In the genomic region with DNA sequence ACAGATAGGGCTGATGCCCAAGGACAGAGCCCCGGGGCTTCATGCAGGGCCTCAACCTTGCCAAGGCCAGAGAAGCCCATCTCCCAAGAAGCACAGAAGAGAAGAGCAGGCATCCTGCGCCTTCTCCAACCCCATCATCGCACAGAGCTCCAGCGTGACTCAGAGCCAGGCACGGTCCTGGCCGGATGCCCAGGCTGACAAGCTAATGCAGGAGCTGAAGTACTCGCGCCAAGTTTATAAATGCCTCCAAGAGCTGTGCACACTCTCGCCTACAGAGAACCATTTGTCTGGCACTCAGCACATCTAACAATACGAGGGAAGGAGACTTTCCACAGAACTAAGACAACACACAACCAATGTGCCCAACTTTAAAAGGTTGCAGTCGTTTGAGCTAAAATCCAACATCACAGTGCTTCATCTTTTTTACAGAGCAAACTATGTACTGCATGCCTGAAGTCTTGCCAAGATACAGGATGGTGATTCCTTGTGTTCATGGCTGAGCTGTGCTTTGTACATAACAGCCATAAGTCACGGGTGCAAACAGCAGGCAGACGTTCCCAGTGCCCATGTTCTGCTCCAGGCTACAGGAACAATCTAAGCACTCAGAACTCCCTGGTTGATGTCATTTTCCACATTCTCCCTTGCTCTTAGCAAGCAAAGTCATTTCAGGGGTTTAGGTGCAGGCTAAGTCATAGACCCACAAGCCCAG, we compare ENCODE assay signal across 8 mouse cellular contexts. TPM values are rescaled to one million over a fixed set of nuclear protein-coding genes. Genes with fewer than 3 reads are reported as not detected.
DNase-seq lines count a peak whose midpoint lies in the region; ATAC-seq and TF ChIP-seq lines count a peak whose summit lies in the region.

No protein-coding gene starts in this region.

- TF ChIP-seq POLR2A in kidney, adult 2 months (IDR thresholded peaks at IDR 0.05; ENCODE audit: low read depth, low read length) = no peak

- peak; percentile 98 for DNase-seq in adipocyte (ENCODE audit: low spot score)
- DNase-seq in cerebellum, postnatal 10 days = peak; percentile 97 to 99
- peak; percentile 92 to 93 for DNase-seq in gastrocnemius, postnatal 4 days (ENCODE audit: low spot score in 2 of 2)
- peak; percentile 95 for DNase-seq in kidney, adult 2 months
- DNase-seq in left cerebral cortex, postnatal 25 days (ENCODE audit: low spot score in 2 of 2) = peak; percentile 94 to 99
- DNase-seq in testis, postnatal 14 days (ENCODE audit: low spot score) = peak; percentile 78
- DNase-seq in embryo, embryonic 11 days = no peak

- no peak overlapping the region for H3K9ac ChIP-seq in midbrain, embryonic 16.5 days (ENCODE audit: low read depth, low read length)

- H3K27ac ChIP-seq in kidney, adult 2 months (ENCODE audit: insufficient read depth, low read depth, low read length) = no peak overlapping the region
- H3K27ac ChIP-seq in midbrain, embryonic 16.5 days (ENCODE audit: low read length) = peak overlapping the region; percentile 38; the same call in 1 of the 2 replicates

- no peak overlapping the region for H3K4me2 ChIP-seq in midbrain, embryonic 16.5 days (ENCODE audit: low read length)

- intact Hi-C loops in left cerebral cortex, postnatal 25 days (cut with DNase I) = loop anchor here (5.0 kb wide), 1 partner anchor 38 kb away; no protein-coding TSS in a partner anchor

- H3K36me3 ChIP-seq in kidney, adult 2 months (ENCODE audit: control insufficient read depth, insufficient read depth, low read length) = no peaks in the 10 kb centered on the region
- H3K36me3 ChIP-seq in midbrain, embryonic 16.5 days (ENCODE audit: control insufficient read depth, insufficient read depth, low read length) = no peaks in the 10 kb centered on the region

- no peaks in the 10 kb centered on the region; the same call in 1 of the 2 replicates for H3K4me1 ChIP-seq in kidney, adult 2 months (ENCODE audit: control insufficient read depth, insufficient read depth, low read length)
- H3K4me1 ChIP-seq in midbrain, embryonic 16.5 days (ENCODE audit: control insufficient read depth, insufficient read depth, low read length) = peaks cover 13% of the 10 kb centered on the region

- WGBS in kidney, adult 2 months = 16% methylated on average over 13 of the region's 13 CpGs
- 56% methylated on average over 13 of the region's 13 CpGs for WGBS in midbrain, embryonic 16.5 days

- no peaks in the 10 kb centered on the region for H3K9me3 ChIP-seq in midbrain, embryonic 16.5 days (replicated peaks; ENCODE audit: control insufficient read depth, low read length, poor library complexity, severe bottlenecking)

- no peak overlapping the region for H3K4me3 ChIP-seq in kidney, adult 2 months (ENCODE audit: insufficient read depth, low read depth, low read length)
- no peak overlapping the region for H3K4me3 ChIP-seq in midbrain, embryonic 16.5 days (ENCODE audit: low read depth, low read length)

- ATAC-seq in midbrain, embryonic 16.5 days = peak; percentile 88

- no peak for TF ChIP-seq CTCF in kidney, adult 2 months (conservative IDR thresholded peaks at IDR 0.05; ENCODE audit: insufficient read depth, insufficient read length, low read depth, low read length)

- no peaks in the 10 kb centered on the region for H3K27me3 ChIP-seq in kidney, adult 2 months (replicated peaks; ENCODE audit: control insufficient read depth, insufficient read depth, low read length)
- no peaks in the 10 kb centered on the region for H3K27me3 ChIP-seq in midbrain, embryonic 16.5 days (ENCODE audit: control insufficient read depth, insufficient read depth, low read depth, low read length)

RNA-seq across cellular contexts. Expression of gene Vangl1, which starts 35.1 kb away (rescaled TPM):
- total RNA-seq in gastrocnemius, postnatal 4 days (2021) = 10 to 100 TPM; 19.5 to 24.6 TPM
- 31.1 and 34.6 TPM in 2 replicates for polyA plus RNA-seq in kidney, adult 2 months (2012; rRNA removed)
- total RNA-seq in left cerebral cortex, postnatal 25 days (2021) = 1 to 10 TPM; 4.2 to 5.7 TPM
- polyA plus RNA-seq in midbrain, embryonic 16.5 days (2015; fragmentation: Nextera tagmentation; extraction: Ambion mirVana) = 8.9 and 10.3 TPM in 2 replicates
